Mouse (Mus musculus) lung, postnatal 0 days (tissue): ENCODE results near the gene Hspb7. TPM values are rescaled to one million over a fixed set of nuclear protein-coding genes. Genes with fewer than 3 reads are reported as not detected.

ENCODE experiments used
- ATAC-seq: fragments of 200-750 bp; cut with Nextera tagmentation; 2 replicates; pipeline ENCODE4 v1.8.0; 2017; ENCODE audit warnings: moderate library complexity
- DNase-seq: peaks from one replicate; pipeline ENCODE4 v3.0.0-alpha.2; 2016; ENCODE audit warnings: low spot score
- H3K27ac ChIP-seq: fragments of 300-500 bp; sonication (generic); 2 replicates; pipeline ENCODE4 v1.5.1; 2014; ENCODE audit warnings: antibody characterized with exemption, mild to moderate bottlenecking, low read length, mixed read lengths
- H3K27me3 ChIP-seq: fragments of 300-500 bp; sonication (generic); replicated peaks from 2 replicates; pipeline ENCODE4 v1.6.1; 2014; ENCODE audit warnings: low read length, mixed read lengths; ENCODE audit not compliant: insufficient read depth
- H3K36me3 ChIP-seq: fragments of 300-500 bp; sonication (generic); 2 replicates; pipeline ENCODE4 v1.6.1; 2014; ENCODE audit warnings: low read length, mixed read lengths; ENCODE audit not compliant: insufficient read depth
- H3K4me1 ChIP-seq: fragments of 300-500 bp; sonication (generic); 2 replicates; pipeline ENCODE4 v1.6.1; 2014; ENCODE audit warnings: antibody characterized with exemption, low read depth, low read length, mixed read lengths; ENCODE audit not compliant: insufficient read depth
- H3K4me2 ChIP-seq: fragments of 300-500 bp; sonication (generic); replicated peaks from 2 replicates; pipeline ENCODE4 v1.6.1; 2014; ENCODE audit warnings: low read depth, mild to moderate bottlenecking, low read length, moderate library complexity, mixed read lengths
- H3K4me3 ChIP-seq: fragments of 300-500 bp; sonication (generic); 2 replicates; pipeline ENCODE4 v1.5.1; 2014; ENCODE audit warnings: low read depth, low read length
- H3K9ac ChIP-seq: fragments of 300-500 bp; sonication (generic); replicated peaks from 2 replicates; pipeline ENCODE4 v1.6.1; 2014; ENCODE audit warnings: low read depth, mild to moderate bottlenecking
- H3K9me3 ChIP-seq: fragments of 300-500 bp; sonication (generic); 2 replicates; pipeline ENCODE4 v1.6.1; 2016; ENCODE audit warnings: low read length, mixed read lengths
- CTCF ChIP-seq: IDR thresholded peaks from 2 replicates; pipeline ENCODE4 v1.5.1; 2016; ENCODE audit warnings: antibody characterized with exemption, mild to moderate bottlenecking
- EP300 ChIP-seq: IDR thresholded peaks from 2 replicates; pipeline ENCODE4 v1.6.1; 2016; ENCODE audit warnings: antibody characterized with exemption, mild to moderate bottlenecking, control low read depth
- WGBS: fragments of 180-500 bp; shearing (Covaris S2); extraction: QIAGEN DNeasy Blood & Tissue Kit; methylation state at CpG from one replicate; pipeline ENCODE4 v1.1.7; 2014; 5-methylcytosine and 5-hydroxymethylcytosine counted together
- polyA plus RNA-seq: library from polyadenylated mRNA; unstranded; fragments of >200 nt; fragmentation: Nextera tagmentation; extraction: Ambion mirVana; gene quantifications from 2 replicates; pipeline ENCODE4 v1.2.1, GENCODE M21; 2015

Gene Hspb7
- 1.9 and 2.3 TPM in 2 replicates for polyA plus RNA-seq

GRCm38 (mm10) chr4:141420192-141420829 lies at the start of gene Hspb7:
Gene Hspb7, plus strand, starts transcription at chr4:141420779.
- H3K27me3 ChIP-seq = no peaks in the 10 kb centered on the region
- H3K9me3 ChIP-seq = no peaks in the 10 kb centered on the region
- H3K4me2 ChIP-seq = no peak within 1 kb of the TSS
- WGBS = 43% methylated on average over 9 of the region's 9 CpGs
- H3K27ac ChIP-seq = no peak within 1 kb of the TSS
- no peaks in the 10 kb centered on the region for H3K36me3 ChIP-seq
- peak within 1 kb of the TSS; percentile 23; the same call in 1 of the 2 replicates for H3K9ac ChIP-seq
- ATAC-seq (peak; percentile 18), DNase-seq (no peak)
- H3K4me3 ChIP-seq = no peak within 1 kb of the TSS
- H3K4me1 ChIP-seq = no peaks in the 10 kb centered on the region; the same call in 1 of the 2 replicates
- no peak for TF ChIP-seq CTCF
- TF ChIP-seq EP300 = no peak

- TF ChIP-seq EP300 = no peak
- no peak for TF ChIP-seq CTCF
- no peak overlapping the region for H3K4me2 ChIP-seq
- H3K9me3 ChIP-seq = no peaks in the 10 kb centered on the region
- no peak overlapping the region for H3K9ac ChIP-seq
- 0 out of 2 replicates have a peak, but pooled peaks cover 5% of the 10 kb centered on the region for H3K27me3 ChIP-seq
- ATAC-seq (no peak), DNase-seq (no peak)
- H3K4me1 ChIP-seq = no peaks in the 10 kb centered on the region
- 87% methylated on average over 5 of the region's 5 CpGs for WGBS
- no peak overlapping the region for H3K27ac ChIP-seq
- no peaks in the 10 kb centered on the region for H3K36me3 ChIP-seq
- H3K4me3 ChIP-seq = no peak overlapping the region
Measured at GRCm38 (mm10) chr4:141372426-141372825, 48.2 kb upstream of the Hspb7 start.

GRCm38 (mm10) chr4:141379674-141380073 lies 40.9 kb upstream of the Hspb7 start:
- H3K36me3 ChIP-seq = no peaks in the 10 kb centered on the region
- no peak overlapping the region for H3K4me2 ChIP-seq
- no peak overlapping the region for H3K27ac ChIP-seq
- H3K4me3 ChIP-seq = no peak overlapping the region
- TF ChIP-seq EP300 (no peak), CTCF (no peak)
- DNase-seq (no peak), ATAC-seq (no peak)
- peaks cover 8% of the 10 kb centered on the region; the same call in 1 of the 2 replicates for H3K27me3 ChIP-seq
- H3K9me3 ChIP-seq = no peaks in the 10 kb centered on the region
- no peak overlapping the region for H3K9ac ChIP-seq
- WGBS = 69% methylated on average over 8 of the region's 8 CpGs
- peaks cover 7% of the 10 kb centered on the region for H3K4me1 ChIP-seq

- TF ChIP-seq CTCF (no peak), EP300 (no peak)
- ATAC-seq = peak; percentile 10
- DNase-seq = no peak
Measured at GRCm38 (mm10) chr4:141382406-141382805, 38.2 kb upstream of the Hspb7 start.

GRCm38 (mm10) chr4:141385275-141385674 lies 35.3 kb upstream of the Hspb7 start:
- H3K4me3 ChIP-seq = no peak overlapping the region
- 0% methylated on average over 4 of the region's 7 CpGs for WGBS
- H3K27me3 ChIP-seq = peaks cover 8% of the 10 kb centered on the region; the same call in 1 of the 2 replicates
- no peaks in the 10 kb centered on the region for H3K9me3 ChIP-seq
- H3K27ac ChIP-seq = no peak overlapping the region
- H3K4me1 ChIP-seq = peaks cover 7% of the 10 kb centered on the region
- peak; percentile 94 for TF ChIP-seq CTCF
- no peak for TF ChIP-seq EP300
- ATAC-seq = peak; percentile 55
- DNase-seq = peak; percentile 76
- H3K36me3 ChIP-seq = no peaks in the 10 kb centered on the region
- H3K4me2 ChIP-seq = no peak overlapping the region
- H3K9ac ChIP-seq = no peak overlapping the region

More at GRCm38 (mm10) chr4:141382406-141382805, 38.2 kb upstream of the Hspb7 start:
- Histone ChIP-seq H3K4me2 (peak overlapping the region; percentile 59), H3K4me1 (peaks cover 7% of the 10 kb centered on the region), H3K36me3 (no peaks in the 10 kb centered on the region), H3K4me3 (peak overlapping the region; percentile 8; the same call in 1 of the 2 replicates), H3K27ac (no peak overlapping the region), H3K9me3 (no peaks in the 10 kb centered on the region), H3K9ac (no peak overlapping the region), H3K27me3 (peaks cover 8% of the 10 kb centered on the region; the same call in 1 of the 2 replicates)
- WGBS = 1% methylated on average over 24 of the region's 25 CpGs

- H3K36me3 ChIP-seq = no peaks in the 10 kb centered on the region
- no peak overlapping the region for H3K4me3 ChIP-seq
- no peak overlapping the region for H3K9ac ChIP-seq
- WGBS = 73% methylated on average over 7 of the region's 7 CpGs
- H3K9me3 ChIP-seq = no peaks in the 10 kb centered on the region
- ATAC-seq = no peak
- peaks cover 7% of the 10 kb centered on the region for H3K4me1 ChIP-seq
- no peak for DNase-seq
- no peak overlapping the region for H3K4me2 ChIP-seq
- H3K27ac ChIP-seq = no peak overlapping the region
- H3K27me3 ChIP-seq = peaks cover 8% of the 10 kb centered on the region; the same call in 1 of the 2 replicates
- TF ChIP-seq CTCF (peak; percentile 15), EP300 (no peak)
Measured at GRCm38 (mm10) chr4:141386150-141386549, 34.4 kb upstream of the Hspb7 start.
